ENCODE assay signal across 9 mouse cellular contexts in the genomic region with DNA sequence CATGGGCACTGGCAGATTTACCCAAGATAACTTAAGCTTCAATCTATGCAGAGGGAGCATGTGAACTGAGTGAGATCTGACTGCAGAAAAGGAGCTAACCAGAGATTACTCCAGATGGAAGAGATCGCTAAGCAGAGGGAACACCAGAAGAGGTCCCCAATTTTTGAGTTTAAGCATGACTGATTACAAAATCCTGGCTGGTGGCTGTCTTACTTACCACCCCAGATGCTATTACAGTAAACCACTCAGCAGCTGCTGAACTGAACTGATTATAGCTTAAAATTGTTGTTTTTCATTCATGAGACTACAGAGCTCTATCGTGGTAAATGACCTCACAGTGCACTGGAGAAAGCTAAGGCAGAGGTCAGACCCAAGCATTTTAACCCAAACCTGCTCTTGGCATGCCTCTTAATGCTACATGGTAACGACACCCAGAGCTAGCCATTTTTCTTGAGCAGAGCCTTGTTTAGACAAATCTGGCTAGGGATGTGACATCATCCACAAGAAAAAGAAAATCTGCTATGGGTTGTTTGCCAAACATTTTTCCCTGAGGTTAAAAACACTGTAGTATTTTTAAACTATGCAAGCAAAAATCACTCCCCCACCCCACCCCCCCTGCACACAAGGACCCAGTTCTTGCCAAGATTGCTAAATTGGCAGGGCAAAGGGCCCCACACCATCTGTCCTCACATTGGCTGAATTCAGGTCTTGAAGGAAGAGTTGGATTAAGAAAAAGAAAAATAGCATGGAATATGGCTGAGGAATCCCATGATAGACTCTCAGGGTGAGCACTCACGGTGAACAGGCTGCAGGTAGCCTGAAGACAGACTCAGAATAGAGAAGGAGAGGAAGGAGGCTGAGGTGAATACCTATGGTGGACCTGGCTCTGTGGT. TPM values are rescaled to one million over a fixed set of nuclear protein-coding genes. Genes with fewer than 3 reads are reported as not detected.
A peak's percentile ranks its signal among the peaks of the same experiment; 100 is the strongest.
DNase-seq lines count a peak whose midpoint lies in the region; ATAC-seq lines count a peak whose summit lies in the region.
"Had no signal": no experiment of that assay in that cellular context is flagged by ENCODE, and none has a peak within 500 bp of the region (broad histone marks: within the 10 kb centered on the region; RNA-seq: fewer than 3 reads in every experiment).

No protein-coding gene starts in this region.

- WGBS in heart, embryonic 12.5 days = 69% methylated on average over 4 of the region's 4 CpGs
- 78% methylated on average over 4 of the region's 4 CpGs for WGBS in midbrain, embryonic 14.5 days

- no peaks in the 10 kb centered on the region for H3K27me3 ChIP-seq in heart, embryonic 12.5 days (replicated peaks)
- no peaks in the 10 kb centered on the region for H3K27me3 ChIP-seq in midbrain, embryonic 14.5 days (ENCODE audit: control insufficient read depth, insufficient read depth, low read length)

- ATAC-seq in heart, embryonic 12.5 days (ENCODE audit: insufficient number of reproducible peaks, low FRiP score) = no peak
- no peak for ATAC-seq in midbrain, embryonic 14.5 days (ENCODE audit: low FRiP score, low TSS enrichment)

- H3K4me1 ChIP-seq in heart, embryonic 12.5 days (replicated peaks) = no peaks in the 10 kb centered on the region
- no peaks in the 10 kb centered on the region for H3K4me1 ChIP-seq in midbrain, embryonic 14.5 days (ENCODE audit: control insufficient read depth, insufficient read depth, low read length)

- no peak overlapping the region for H3K4me2 ChIP-seq in heart, embryonic 12.5 days
- H3K4me2 ChIP-seq in midbrain, embryonic 14.5 days (ENCODE audit: low read length) = no peak overlapping the region

- DNase-seq in heart, adult 11 months = peak; percentile 94
- peak; percentile 44 to 50 for DNase-seq in right cerebral cortex, postnatal 10 days (ENCODE audit: low spot score in 2 of 2)
- no peak for DNase-seq in right cerebral cortex, postnatal 14 days
- peak; percentile 7 to 61 for DNase-seq in layer of hippocampus, adult 18-20 months (ENCODE audit: low spot score in 2 of 2)
- DNase-seq in retina, embryonic 14.5 days (ENCODE audit: low spot score) = no peak
- DNase-seq in midbrain, embryonic 14.5 days = no peak
- no peak for DNase-seq in testis, postnatal 14 days (ENCODE audit: low spot score)

- H3K36me3 ChIP-seq in heart, embryonic 12.5 days = no peaks in the 10 kb centered on the region
- no peaks in the 10 kb centered on the region for H3K36me3 ChIP-seq in midbrain, embryonic 14.5 days (ENCODE audit: control insufficient read depth, insufficient read depth, low read length)

- no peaks in the 10 kb centered on the region for H3K9me3 ChIP-seq in heart, embryonic 12.5 days (replicated peaks)
- no peaks in the 10 kb centered on the region for H3K9me3 ChIP-seq in midbrain, embryonic 14.5 days (ENCODE audit: control insufficient read depth, low read length)

- no peak overlapping the region for H3K27ac ChIP-seq in heart, embryonic 12.5 days (ENCODE audit: poor library complexity, severe bottlenecking)
- no peak overlapping the region for H3K27ac ChIP-seq in midbrain, embryonic 14.5 days (replicated peaks; ENCODE audit: low read depth, low read length)
- H3K27ac ChIP-seq: macrophage had no signal

- no peak overlapping the region for H3K4me3 ChIP-seq in heart, embryonic 12.5 days
- H3K4me3 ChIP-seq in midbrain, embryonic 14.5 days (replicated peaks; ENCODE audit: low read depth, low read length) = no peak overlapping the region

- no peak overlapping the region for H3K9ac ChIP-seq in heart, embryonic 12.5 days
- no peak overlapping the region for H3K9ac ChIP-seq in midbrain, embryonic 14.5 days (replicated peaks; ENCODE audit: low read length)

RNA-seq across cellular contexts. Expression of gene Clnk, which starts 5.4 kb away (rescaled TPM):
- polyA plus RNA-seq in heart, embryonic 12.5 days (2016; fragmentation: Nextera tagmentation; extraction: Ambion mirVana) = not detected in 2 replicates
- not detected for total RNA-seq in layer of hippocampus, adult 18-20 months (2021)
- 0.16 and 0.20 TPM in 2 replicates for polyA plus RNA-seq in midbrain, embryonic 14.5 days (2014; fragmentation: Nextera tagmentation; extraction: Ambion mirVana)
- polyA plus RNA-seq: macrophage had no signal

Comparison
In these comparisons a context has a peak if more than half of its experiments do, and no peak if none do; other contexts are left out.
1. DNase-seq: peak in heart, adult 11 months (single experiment), right cerebral cortex, postnatal 10 days (2 of 2) and layer of hippocampus, adult 18-20 months (2 of 2); none in right cerebral cortex, postnatal 14 days (single experiment), retina, embryonic 14.5 days (single experiment), midbrain, embryonic 14.5 days (single experiment) and testis, postnatal 14 days (single experiment).